Mouse (Mus musculus) liver, embryonic 13.5 days (tissue): ENCODE measurements around the gene Rpl28. TPM values are rescaled to one million over a fixed set of nuclear protein-coding genes. Genes with fewer than 3 reads are reported as not detected.
"Not testable (repeated sequence)": the region's sequence is repeated elsewhere in the genome, so short reads cannot be mapped to it uniquely, and the experiment has no call there.

ENCODE experiments used
- ATAC-seq: fragments of 200-750 bp; cut with Nextera tagmentation; 2 replicates; pipeline ENCODE4 v1.8.0; 2017; ENCODE audit warnings: low read depth, mild to moderate bottlenecking, moderate number of reproducible peaks, moderate library complexity
- DNase-seq: peaks from one replicate; pipeline ENCODE4 v3.0.0; 2022
- H3K27ac ChIP-seq: fragments of 300-500 bp; sonication (generic); 2 replicates; pipeline ENCODE4 v1.5.1; 2015; ENCODE audit warnings: moderate library complexity, mild to moderate bottlenecking, inconsistent platforms
- H3K27me3 ChIP-seq: fragments of 300-500 bp; sonication (generic); 2 replicates; pipeline ENCODE4 v1.6.1; 2015; ENCODE audit warnings: mild to moderate bottlenecking, inconsistent platforms
- H3K36me3 ChIP-seq: fragments of 300-500 bp; sonication (generic); 2 replicates; pipeline ENCODE4 v1.6.1; 2015; ENCODE audit warnings: mild to moderate bottlenecking, inconsistent platforms
- H3K4me1 ChIP-seq: fragments of 300-500 bp; sonication (generic); replicated peaks from 2 replicates; pipeline ENCODE4 v1.6.1; 2015; ENCODE audit warnings: inconsistent platforms
- H3K4me2 ChIP-seq: fragments of 300-500 bp; sonication (generic); 2 replicates; pipeline ENCODE4 v1.6.1; 2015; ENCODE audit warnings: inconsistent platforms, mild to moderate bottlenecking, moderate library complexity
- H3K4me3 ChIP-seq: fragments of 300-500 bp; sonication (generic); replicated peaks from 2 replicates; pipeline ENCODE4 v1.5.1; 2015; ENCODE audit warnings: mild to moderate bottlenecking, inconsistent platforms
- H3K9ac ChIP-seq: fragments of 300-500 bp; sonication (generic); 2 replicates; pipeline ENCODE4 v1.6.1; 2015; ENCODE audit warnings: mild to moderate bottlenecking, inconsistent platforms
- H3K9me3 ChIP-seq: fragments of 300-500 bp; sonication (generic); replicated peaks from 2 replicates; pipeline ENCODE4 v1.6.1; 2016; ENCODE audit warnings: inconsistent platforms
- WGBS: fragments of 180-500 bp; shearing (Covaris S2); methylation state at CpG from one replicate; pipeline ENCODE4 v1.1.7; 2015; ENCODE audit not compliant: insufficient replicate concordance; 5-methylcytosine and 5-hydroxymethylcytosine counted together
- polyA plus RNA-seq: library from polyadenylated mRNA; unstranded; fragments of >200 nt; fragmentation: Nextera tagmentation; extraction: Ambion mirVana; gene quantifications from 2 replicates; pipeline ENCODE4 v1.2.1, GENCODE M21; 2015

Gene Rpl28
- polyA plus RNA-seq, 1 experiment from 2014 or later: 279 TPM

DNA sequence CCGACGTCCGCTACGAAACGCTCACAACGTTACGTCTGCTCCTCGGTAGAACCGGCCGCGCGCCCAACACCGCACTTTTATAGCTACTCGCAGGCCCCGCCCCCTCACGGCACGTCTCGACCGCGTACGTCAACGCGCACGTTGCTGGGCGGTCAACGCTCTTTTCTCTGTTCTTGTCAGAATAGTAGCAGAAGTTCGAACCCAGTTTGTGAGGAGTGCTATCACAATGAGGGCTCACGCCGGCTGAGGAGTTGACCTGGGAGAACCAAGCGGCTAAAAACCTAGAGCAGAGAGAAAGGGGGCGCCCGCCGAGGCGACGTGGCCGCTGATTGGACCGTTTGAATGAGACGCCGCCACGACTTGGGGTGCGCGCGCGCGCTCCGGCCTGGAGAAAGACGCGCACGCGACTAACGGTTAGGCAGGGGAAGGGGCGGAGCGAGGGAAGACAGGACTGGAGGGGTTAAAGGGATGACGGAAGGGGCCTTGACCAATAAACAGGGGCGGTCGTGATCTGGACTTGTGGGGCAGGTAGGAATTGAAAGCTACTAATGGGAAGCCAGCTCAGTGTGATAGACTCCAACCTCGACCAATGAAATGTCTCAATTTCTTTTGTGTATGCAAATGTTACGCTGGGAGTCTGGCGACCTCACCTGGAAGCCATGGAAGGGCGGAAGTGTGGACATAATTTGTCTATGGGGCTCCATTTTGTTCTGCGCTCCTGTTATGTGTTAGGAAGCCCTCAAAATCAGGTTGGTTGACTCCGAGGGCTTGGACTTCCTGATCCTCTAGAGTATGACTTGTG is 19.8 kb downstream of the Rpl28 start, which contains the start of gene Ube2s:
Gene Ube2s, minus strand, starts transcription at position 288 of the 802 bp plus-strand sequence.
- peak; percentile 98 for ATAC-seq
- H3K27me3 ChIP-seq: no peaks in the 10 kb centered on the region
- H3K9ac ChIP-seq: peak within 1 kb of the TSS; percentile 100
- peaks cover 37% of the 10 kb centered on the region for H3K36me3 ChIP-seq
- H3K27ac ChIP-seq: peak within 1 kb of the TSS; percentile 92
- H3K4me2 ChIP-seq: peak within 1 kb of the TSS; percentile 89
- DNase-seq: peak; percentile 98
- peaks cover 41% of the 10 kb centered on the region for H3K4me1 ChIP-seq
- WGBS: 0% methylated on average over 62 of the region's 62 CpGs
- peak within 1 kb of the TSS; percentile 88 for H3K4me3 ChIP-seq
- no peaks in the 10 kb centered on the region for H3K9me3 ChIP-seq

DNA sequence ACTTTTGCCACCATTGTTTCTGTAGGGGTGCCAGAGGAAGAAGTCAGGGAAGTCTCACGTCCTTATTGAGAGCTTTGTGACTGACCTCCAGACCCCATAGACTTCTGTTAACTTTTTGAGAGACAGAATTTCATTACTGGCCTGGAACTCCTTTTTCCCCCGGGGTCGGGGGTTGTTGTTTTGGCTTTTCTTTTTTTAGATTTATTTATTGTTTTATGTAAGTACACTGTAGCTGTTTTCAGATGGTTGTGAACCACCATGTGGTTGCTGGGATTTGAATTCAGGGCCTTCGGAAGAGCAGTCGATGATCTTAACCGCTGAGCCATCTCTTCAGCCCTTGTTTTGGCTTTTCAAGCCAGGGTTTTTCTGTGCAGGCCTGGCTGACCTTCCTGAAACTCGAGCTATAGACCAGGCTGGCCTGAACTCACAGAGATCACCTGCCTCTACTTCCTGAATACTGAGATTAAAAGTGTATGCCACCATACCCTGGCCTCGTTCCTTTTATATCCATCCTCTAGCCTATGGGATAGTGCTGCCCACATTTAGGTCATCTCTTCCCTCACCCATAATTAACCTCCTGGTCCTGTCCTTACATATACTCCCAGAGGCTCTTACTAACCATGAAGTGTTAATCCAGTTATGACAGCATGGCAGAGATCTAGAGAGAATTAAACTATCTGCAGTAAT is 20.6 kb downstream of the Rpl28 start:
- Histone ChIP-seq H3K4me3 (peak overlapping the region; percentile 88), H3K9ac (peak overlapping the region; percentile 80), H3K4me2 (peak overlapping the region; percentile 89), H3K27ac (peak overlapping the region; percentile 92), H3K9me3 (no peaks in the 10 kb centered on the region), H3K36me3 (peaks cover 33% of the 10 kb centered on the region), H3K4me1 (peaks cover 37% of the 10 kb centered on the region), H3K27me3 (no peaks in the 10 kb centered on the region)
- WGBS: 11% methylated on average over 8 of the region's 8 CpGs
- DNase-seq (no peak), ATAC-seq (no peak)

DNA sequence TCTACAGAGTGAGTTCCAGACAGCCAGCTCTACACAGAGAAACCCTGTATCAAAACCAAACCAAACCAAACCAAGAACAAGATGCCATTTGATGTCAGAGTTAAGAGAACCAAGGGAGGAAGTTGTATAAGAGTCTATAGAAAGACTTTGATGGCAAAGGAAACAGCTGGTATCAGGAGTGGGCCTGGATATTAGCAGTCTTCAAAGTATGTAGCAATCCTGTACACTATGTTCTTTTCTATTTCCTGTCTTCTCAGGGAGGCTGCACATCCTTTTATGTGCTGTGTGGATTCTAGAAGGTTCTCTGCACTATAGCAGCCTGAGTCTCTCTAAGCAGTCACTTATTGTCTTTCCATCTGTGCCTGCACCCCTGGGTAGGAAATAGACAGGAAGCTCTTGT is 23.9 kb downstream of the Rpl28 start:
- H3K4me3 ChIP-seq: no peak overlapping the region
- peaks cover 7% of the 10 kb centered on the region for H3K4me1 ChIP-seq
- no peak overlapping the region for H3K4me2 ChIP-seq
- DNase-seq (no peak), ATAC-seq (no peak)
- H3K27ac ChIP-seq: no peak overlapping the region
- no peak overlapping the region for H3K9ac ChIP-seq
- H3K36me3 ChIP-seq: no peaks in the 10 kb centered on the region
- H3K9me3 ChIP-seq: no peaks in the 10 kb centered on the region
- H3K27me3 ChIP-seq: no peaks in the 10 kb centered on the region

DNA sequence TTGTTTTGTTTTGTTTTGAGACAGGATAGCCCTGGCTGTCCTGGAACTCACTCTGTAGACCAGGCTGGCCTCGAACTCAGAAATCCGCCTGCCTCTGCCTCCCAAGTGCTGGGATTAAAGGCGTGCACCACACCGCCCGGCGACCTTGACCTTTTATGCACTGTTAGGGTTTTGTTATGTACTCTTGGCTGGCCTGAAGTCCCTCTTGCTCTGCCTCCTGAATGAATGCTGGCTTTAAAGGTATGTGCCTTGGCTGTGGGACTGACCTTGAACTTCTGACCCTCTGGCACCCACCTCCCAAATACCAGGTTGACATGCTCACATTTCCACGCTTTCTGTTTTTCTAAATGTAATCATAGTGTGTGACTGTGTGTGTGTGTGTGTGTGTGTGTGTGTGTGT is 28.3 kb downstream of the Rpl28 start:
- H3K36me3 ChIP-seq, DNase-seq, H3K4me2 ChIP-seq, H3K27ac ChIP-seq, H3K9ac ChIP-seq, ATAC-seq, H3K4me1 ChIP-seq, H3K27me3 ChIP-seq, H3K9me3 ChIP-seq, H3K4me3 ChIP-seq: not testable (repeated sequence)
- 71% methylated on average over 7 of the region's 7 CpGs for WGBS

DNA sequence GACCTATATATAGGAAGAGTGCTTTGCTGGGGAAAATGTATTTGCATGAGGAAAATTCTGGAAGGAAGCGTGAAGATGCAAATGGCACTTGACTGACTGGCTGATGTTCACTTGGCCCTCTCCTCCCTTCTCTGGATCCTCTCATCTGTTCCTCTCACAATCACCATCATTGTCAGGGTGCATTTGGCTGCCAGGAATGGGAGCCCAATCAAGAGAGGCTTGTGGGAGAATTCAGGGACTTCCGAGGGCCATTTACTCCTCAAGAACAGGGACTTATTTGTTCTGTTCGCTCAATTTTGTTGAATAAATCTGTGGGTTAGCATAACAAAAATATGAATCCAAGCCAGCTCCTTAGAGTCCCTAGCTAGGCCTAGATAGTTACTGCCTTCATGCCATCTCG is 29.0 kb downstream of the Rpl28 start:
- Histone ChIP-seq H3K9me3 (no peaks in the 10 kb centered on the region), H3K4me2 (no peak overlapping the region), H3K36me3 (no peaks in the 10 kb centered on the region), H3K9ac (no peak overlapping the region), H3K4me3 (no peak overlapping the region), H3K4me1 (no peaks in the 10 kb centered on the region), H3K27ac (no peak overlapping the region), H3K27me3 (no peaks in the 10 kb centered on the region; the same call in 1 of the 2 replicates)
- ATAC-seq (no peak), DNase-seq (no peak)
- 70% methylated on average over 4 of the region's 4 CpGs for WGBS

DNA sequence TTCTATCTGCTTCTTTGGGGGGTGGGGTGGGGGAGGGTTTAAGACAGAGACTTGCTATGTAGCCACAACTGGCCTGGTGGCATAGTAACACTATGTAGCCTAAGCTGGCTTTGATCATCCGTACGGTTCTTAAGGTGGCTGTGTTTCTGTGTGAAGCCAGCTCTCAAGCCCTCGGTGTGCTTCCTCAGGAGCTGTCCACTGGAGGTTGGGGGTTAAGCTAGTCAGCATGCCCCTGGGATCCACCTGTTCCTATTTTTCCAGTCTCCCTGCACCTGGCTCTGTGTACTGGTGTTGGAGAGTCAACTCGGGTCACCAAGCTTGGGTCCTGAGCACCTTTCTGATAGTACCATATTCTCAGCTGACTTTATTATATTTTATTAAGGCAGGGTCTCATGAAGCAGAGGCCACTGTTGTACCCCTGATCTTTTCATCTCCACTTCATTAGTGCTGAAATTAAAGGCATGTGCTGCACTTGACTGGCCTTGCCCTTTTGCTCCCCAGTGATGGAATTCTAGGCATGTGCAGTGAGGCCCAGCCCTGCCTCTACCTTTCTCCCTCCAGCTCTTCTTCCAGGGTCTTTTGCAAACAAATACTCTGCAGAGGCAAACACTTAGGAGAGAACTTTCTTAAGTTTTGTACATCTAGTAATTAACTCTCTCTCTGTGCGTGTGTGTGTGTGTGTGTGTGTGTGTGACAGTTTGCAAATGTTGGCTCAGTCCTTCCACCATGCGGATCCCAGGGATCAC is 29.7 kb downstream of the Rpl28 start:
- ATAC-seq (no peak), DNase-seq (no peak)
- no peak overlapping the region for H3K4me3 ChIP-seq
- 0 out of 2 replicates have a peak overlapping the region, but pooled peaks have one; percentile 9 for H3K9ac ChIP-seq
- 61% methylated on average over 6 of the region's 6 CpGs for WGBS
- H3K9me3 ChIP-seq: no peaks in the 10 kb centered on the region
- H3K36me3 ChIP-seq: no peaks in the 10 kb centered on the region
- no peak overlapping the region for H3K4me2 ChIP-seq
- no peaks in the 10 kb centered on the region for H3K4me1 ChIP-seq
- 0 out of 2 replicates have a peak overlapping the region, but pooled peaks have one; percentile 18 for H3K27ac ChIP-seq
- no peaks in the 10 kb centered on the region; the same call in 1 of the 2 replicates for H3K27me3 ChIP-seq

DNA sequence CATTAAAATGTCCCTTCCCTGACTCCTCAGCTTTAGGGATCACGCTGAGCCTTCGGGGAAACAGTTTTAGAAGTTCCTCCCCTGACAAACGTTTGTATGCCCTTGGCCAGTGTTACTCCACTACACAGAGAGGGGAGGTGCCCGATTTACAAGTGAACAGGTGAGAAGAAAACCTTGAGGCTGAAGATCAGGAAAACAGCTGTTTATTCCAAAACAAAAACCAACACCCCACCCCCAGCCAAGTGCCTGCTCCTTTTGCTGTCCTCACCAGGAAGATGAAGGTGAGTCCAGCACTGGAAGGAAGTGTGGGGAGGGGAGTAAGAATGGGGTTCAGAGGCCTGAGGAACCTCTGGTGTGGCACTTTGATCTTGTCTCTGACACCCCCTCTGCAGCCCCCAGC is 32.7 kb downstream of the Rpl28 start:
- Histone ChIP-seq H3K36me3 (no peaks in the 10 kb centered on the region), H3K4me2 (no peak overlapping the region), H3K9ac (no peak overlapping the region), H3K9me3 (no peaks in the 10 kb centered on the region), H3K27ac (no peak overlapping the region), H3K27me3 (peaks cover 14% of the 10 kb centered on the region), H3K4me1 (no peaks in the 10 kb centered on the region), H3K4me3 (no peak overlapping the region)
- ATAC-seq (no peak), DNase-seq (no peak)
- 31% methylated on average over 4 of the region's 4 CpGs for WGBS

DNA sequence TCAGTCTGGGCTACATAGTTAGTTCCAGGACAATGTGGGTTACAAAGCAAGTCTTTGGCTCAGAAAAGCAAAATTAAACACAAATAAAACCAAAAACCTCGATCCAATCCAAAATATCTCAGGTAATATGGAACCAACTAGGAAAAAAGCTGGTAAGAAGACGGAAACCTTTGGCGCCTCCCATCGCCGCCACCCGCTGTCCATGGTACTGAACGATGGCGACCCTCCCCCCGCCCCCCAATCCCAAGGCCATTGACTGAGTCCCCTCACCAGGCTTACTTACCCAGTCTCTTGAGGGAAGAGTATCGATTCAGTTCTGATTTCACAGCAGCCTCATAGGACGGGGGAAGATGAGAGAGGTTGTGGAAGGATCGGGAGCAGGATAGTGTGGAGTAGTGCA is 37.8 kb downstream of the Rpl28 start:
- 7% methylated on average over 12 of the region's 12 CpGs for WGBS
- H3K27me3 ChIP-seq: peaks cover 55% of the 10 kb centered on the region

DNA sequence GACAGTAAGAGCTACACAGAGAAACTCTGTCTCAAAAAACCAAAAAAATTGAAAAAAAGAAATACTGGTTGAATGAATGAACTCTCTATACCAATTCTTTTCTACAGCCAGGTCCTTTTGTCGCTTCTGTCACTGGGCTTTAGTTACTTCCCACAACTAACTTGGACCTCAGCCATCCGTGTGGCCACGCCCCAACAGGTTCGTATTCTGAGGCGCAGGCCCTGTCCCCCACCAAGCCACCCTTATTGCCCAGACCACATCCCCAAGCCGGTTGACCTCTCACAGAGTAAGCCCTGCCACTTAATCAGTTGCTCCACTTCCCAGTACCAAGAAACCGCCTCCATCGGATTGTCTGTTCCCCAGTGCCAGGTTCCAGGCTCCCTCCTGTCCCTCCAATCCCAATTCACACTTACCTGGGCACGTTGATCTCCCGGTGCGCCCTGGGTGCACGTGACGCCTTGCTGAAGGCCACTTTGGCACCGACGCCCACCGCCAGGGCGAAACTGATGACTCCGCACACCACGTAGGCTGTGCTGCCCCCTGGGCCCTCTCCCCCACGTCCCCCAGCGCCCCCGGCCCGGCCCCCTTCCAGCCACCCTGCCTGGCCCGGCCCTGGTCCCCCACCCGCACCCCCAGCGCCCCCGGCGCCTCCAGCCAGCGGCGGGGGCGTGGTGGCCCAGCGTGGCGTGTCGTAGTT is 43.1 kb downstream of the Rpl28 start:
- H3K36me3 ChIP-seq: no peaks in the 10 kb centered on the region
- H3K9me3 ChIP-seq: no peaks in the 10 kb centered on the region
- ATAC-seq (no peak), DNase-seq (no peak)
- peaks cover 6% of the 10 kb centered on the region for H3K4me1 ChIP-seq
- H3K27me3 ChIP-seq: peaks cover 88% of the 10 kb centered on the region
- peak overlapping the region; percentile 53 for H3K4me2 ChIP-seq
- H3K4me3 ChIP-seq: peak overlapping the region; percentile 36
- no peak overlapping the region for H3K27ac ChIP-seq
- 5% methylated on average over 33 of the region's 34 CpGs for WGBS
- H3K9ac ChIP-seq: no peak overlapping the region

More for the DNA sequence above, 37.8 kb downstream of the Rpl28 start:
- H3K27ac ChIP-seq: no peak overlapping the region
- no peaks in the 10 kb centered on the region for H3K9me3 ChIP-seq
- ATAC-seq (no peak), DNase-seq (no peak)
- no peak overlapping the region for H3K4me3 ChIP-seq
- no peaks in the 10 kb centered on the region for H3K36me3 ChIP-seq
- H3K4me1 ChIP-seq: no peaks in the 10 kb centered on the region
- no peak overlapping the region for H3K4me2 ChIP-seq
- no peak overlapping the region for H3K9ac ChIP-seq

DNA sequence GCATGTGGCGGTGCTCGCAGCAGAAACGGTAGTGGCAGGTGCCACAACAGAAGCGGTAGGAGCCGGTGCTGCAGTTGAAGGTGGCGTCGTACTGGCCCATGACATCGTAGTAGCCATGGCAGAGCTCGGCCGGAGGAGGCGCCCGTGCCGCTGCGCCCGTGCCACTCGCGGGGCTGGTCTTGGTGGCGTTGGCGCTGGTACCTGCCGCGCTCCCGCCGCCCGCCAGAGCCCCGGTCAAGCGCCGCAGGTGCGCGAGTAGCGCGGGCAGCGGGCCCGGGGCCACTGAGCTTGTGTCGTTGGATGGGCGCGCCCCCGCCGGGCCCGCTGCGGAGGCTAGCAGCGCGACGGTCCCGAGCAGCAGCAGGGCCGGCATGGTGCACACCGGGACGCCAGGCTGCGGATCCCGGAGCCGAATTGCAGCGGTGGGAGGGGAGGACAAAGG is 43.7 kb downstream of the Rpl28 start:
- ATAC-seq (no peak; the same call in 1 of the 2 replicates), DNase-seq (no peak)
- Histone ChIP-seq H3K9me3 (no peaks in the 10 kb centered on the region), H3K4me2 (peak overlapping the region; percentile 53), H3K27me3 (peaks cover 88% of the 10 kb centered on the region), H3K9ac (no peak overlapping the region), H3K4me1 (peaks cover 6% of the 10 kb centered on the region), H3K4me3 (peak overlapping the region; percentile 36), H3K36me3 (no peaks in the 10 kb centered on the region), H3K27ac (no peak overlapping the region)
- WGBS: 2% methylated on average over 51 of the region's 51 CpGs

DNA sequence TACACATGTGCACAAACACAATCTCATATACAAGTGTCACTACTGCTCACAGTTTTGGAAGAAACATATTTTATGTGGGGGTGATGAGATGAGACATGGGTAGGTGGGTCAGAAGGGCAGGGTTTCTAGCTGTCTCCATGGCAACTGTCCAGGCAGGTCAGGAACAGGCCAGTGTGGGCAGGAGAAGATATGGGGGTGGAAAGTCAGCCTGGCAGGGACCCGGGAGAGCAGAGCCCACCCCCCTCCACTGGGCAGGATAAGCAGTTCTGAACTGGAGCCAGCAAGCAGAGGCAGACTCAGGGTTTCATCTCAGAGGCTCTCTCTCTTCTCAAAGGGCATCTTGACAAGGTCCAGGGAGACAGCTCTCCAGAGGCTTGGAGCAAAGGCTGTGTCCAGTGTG is 45.0 kb downstream of the Rpl28 start:
- ATAC-seq (no peak), DNase-seq (no peak)
- H3K4me2 ChIP-seq: no peak overlapping the region
- no peak overlapping the region for H3K27ac ChIP-seq
- 22% methylated on average over 1 of the region's 1 CpGs for WGBS
- no peaks in the 10 kb centered on the region for H3K9me3 ChIP-seq
- peaks cover 91% of the 10 kb centered on the region for H3K27me3 ChIP-seq
- no peak overlapping the region for H3K9ac ChIP-seq
- H3K36me3 ChIP-seq: no peaks in the 10 kb centered on the region
- no peak overlapping the region for H3K4me3 ChIP-seq
- H3K4me1 ChIP-seq: peaks cover 6% of the 10 kb centered on the region
